Mouse (Mus musculus) erythroblast, embryonic 14.5 days (primary cell): Measurements from ENCODE around the gene Ncoa3.

Source experiments
- GATA1 ChIP-seq: IDR thresholded peaks from 2 replicates; pipeline ENCODE4 v1.6.1; 2012; ENCODE audit warnings: low read length, inconsistent platforms, mixed read lengths
- TAL1 ChIP-seq: IDR thresholded peaks from 3 replicates; pipeline ENCODE4 v1.6.1; 2012; ENCODE audit warnings: low read length, inconsistent platforms, mixed read lengths

DNA sequence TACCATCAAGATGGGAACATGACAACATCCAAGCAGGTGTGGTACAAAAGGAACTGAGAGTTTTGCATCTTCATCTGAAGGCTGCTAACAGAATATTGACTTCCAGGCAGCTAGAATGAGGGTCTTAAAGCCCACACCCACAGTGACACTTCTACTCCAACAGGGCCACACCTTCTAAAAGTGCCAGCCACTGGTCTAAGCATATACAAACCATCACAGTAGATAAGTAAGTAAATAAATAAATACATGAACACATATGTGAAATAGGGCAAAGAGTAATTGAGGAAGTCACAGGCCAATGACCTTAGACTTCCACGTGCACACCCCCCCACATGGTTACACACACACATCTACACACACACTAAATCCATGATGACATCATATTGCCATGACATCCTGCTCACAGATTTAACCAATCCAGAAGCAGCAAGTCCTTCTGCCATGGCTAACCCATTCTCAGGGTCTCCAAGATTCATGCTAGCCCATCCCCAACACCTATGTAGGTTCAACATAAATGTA is 46.3 kb upstream of the Ncoa3 start:
- TF ChIP-seq GATA1 (no peak), TAL1 (no peak)
